Mouse (Mus musculus): ENCODE data around the gene Cnpy2. TPM values are rescaled to one million over a fixed set of nuclear protein-coding genes. Genes with fewer than 3 reads are reported as not detected.

The Cnpy2 gene
- total RNA-seq, 2 experiments from 2014 or later = 64.7 to 70.5 TPM

DNA sequence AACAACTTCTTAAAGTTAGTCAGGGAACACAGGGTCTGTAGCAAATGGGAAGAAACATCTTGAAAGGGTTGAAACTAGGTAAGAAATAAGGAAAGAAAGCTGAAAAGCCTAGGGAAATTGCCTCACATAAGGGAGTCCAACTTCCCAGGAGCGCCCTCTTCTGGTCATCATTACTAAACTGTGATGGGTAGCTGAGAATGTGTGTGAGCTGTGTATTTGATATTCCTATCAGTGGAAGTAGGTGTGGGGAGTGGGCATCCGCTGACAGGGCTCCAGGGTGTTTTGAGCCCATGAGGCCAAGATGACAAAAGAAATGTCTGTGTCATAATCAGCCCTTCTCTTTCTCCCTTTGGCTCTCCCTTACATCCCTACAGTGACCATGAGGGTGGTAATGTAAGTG lies 36.5 kb downstream of the Cnpy2 start:
- intact Hi-C loops (cut with DNase I) = no loop called here
- peak; percentile 52 to 65 for DNase-seq (ENCODE audit: low spot score in 2 of 2)

DNA sequence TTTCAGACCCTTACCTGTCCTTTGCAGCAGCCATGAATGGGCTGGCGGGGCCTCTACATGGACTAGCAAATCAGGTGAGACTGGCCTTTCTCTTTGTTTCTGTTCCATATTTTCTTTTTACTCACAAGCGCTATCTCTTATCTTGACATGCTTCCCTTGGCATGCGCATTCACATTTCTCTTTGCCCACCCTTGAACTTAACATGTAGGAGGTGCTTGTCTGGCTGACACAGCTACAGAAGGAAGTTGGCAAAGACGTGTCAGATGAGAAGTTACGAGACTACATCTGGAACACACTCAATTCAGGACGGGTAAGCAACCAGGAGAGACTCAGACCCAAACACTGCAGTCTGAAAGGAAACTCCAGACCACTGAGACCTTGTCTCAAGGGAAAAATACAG lies 37.0 kb downstream of the Cnpy2 start:
- intact Hi-C loops (cut with DNase I) = no loop called here

DNA sequence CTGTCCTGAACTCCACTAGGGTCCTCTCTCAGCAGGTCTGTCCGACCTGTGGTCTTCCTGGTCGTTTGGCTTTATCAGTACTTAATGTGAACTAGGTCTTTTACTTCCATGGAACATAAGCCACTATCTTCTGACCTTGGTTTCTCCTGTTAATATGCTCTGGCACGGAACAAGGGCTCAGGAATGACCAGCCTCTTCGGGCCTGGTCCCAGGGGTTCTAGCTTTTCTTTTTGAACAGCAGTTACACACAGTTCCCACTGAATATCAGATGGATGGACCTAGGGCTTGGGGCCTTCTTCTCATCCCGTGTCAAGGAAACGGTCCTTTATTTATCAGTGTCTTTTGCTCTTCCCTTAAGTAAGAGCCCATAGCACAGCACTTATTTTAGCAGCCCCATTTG lies 39.6 kb downstream of the Cnpy2 start:
- no peak for DNase-seq (ENCODE audit: low spot score in 2 of 2)
- intact Hi-C loops (cut with DNase I) = no loop called here

More for the DNA sequence above, 37.0 kb downstream of the Cnpy2 start:
- no peak for DNase-seq (ENCODE audit: low spot score in 2 of 2)

DNA sequence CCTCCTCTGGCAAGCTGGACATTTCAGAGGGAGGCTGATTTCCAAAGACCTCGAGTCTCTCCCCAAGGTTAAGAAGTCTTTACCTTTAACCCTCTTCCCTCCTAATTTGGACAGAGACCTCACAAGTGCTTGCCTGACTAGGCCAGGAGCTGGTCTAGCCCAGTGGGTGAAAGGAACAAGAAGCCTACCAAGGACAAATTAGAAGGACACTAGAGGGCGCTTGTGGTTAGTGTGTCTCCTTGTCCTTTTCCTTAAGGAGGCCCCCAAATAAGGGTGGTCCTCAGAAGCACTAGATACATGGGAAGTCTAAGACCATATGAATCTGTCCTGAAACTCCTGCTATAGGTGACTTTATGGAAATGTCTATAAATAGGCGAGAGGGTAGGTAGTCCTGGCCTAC lies 40.3 kb downstream of the Cnpy2 start:
- peak; percentile 32 to 63 for DNase-seq (ENCODE audit: low spot score in 2 of 2)
- intact Hi-C loops (cut with DNase I) = no loop called here

DNA sequence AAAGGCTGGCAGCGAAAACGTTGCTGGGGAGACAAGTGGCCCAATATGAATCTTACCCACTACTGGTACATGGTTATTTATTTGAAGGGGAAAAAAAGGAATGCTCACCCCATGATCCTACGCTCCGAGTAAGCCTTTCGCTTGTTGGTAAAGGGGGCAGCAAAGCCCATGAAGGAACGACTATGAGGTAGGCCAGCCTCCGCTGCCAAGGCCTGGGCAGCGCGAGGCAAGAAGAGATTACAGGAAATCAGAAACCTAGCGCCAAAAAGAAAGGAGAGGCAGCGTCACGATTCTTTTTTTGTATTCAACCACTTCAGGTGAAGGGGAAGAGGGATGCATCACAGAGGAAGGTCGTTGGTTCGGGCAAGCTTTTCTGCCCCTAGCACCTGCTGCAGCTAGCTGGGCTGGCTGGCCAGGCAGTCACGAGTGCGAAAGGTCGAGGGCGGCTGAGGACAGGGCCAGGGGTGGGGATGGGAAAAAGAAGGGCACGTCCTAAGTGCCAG lies 45.7 kb downstream of the Cnpy2 start:
- intact Hi-C loops (cut with DNase I) = loop anchor here (2.0 to 5.0 kb wide), 2 partner anchors 41 to 89 kb away; partner anchors contain the start of gene Smarcc2
- peak in 1 of 2 experiments; percentile 17 for DNase-seq (ENCODE audit: low spot score in 2 of 2)

DNA sequence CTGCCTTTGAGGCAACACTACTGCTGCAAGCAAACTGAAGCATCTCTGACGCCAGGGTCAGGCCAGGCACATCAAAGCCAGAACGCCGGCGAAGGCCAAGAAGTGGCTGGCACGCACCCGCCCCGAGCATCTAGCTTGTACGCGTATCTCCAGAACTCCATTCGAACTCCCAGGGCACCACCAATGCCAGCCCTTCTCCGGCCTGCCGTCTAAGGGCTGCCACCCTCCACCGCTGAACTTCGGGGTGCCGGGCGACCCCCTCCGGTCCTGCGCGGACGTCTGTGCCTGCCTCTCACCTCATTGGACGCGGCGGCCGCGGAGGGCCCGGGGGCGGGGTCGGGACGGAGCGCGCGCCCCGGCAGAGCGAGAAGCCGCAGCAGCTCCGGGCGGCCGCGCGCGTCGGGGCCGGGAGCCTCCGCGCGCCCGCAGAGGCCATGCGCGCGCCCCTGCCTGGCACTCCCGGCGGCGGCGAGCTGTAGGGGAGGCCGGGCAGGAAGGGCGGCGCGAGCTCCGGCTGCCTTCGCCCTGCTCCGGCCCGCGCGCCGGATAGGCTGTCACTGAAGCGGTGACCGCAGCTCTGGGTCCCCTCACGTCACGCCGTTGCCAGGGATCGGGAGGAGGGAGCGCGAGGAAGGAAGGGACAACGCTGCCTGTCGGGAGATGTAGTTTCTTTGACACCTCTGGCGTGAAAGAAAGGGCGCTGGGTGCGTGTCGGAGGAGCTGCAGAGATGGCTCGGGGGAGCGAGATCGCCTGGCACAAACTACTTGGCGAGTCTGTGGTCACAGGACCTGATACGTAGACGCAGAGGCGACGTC lies 46.4 kb downstream of the Cnpy2 start, which contains the start of gene Coq10a:
Gene Coq10a (minus strand): TSS at position 596 of the 816 bp plus-strand sequence.
- peak; percentile 91 to 98 for DNase-seq (ENCODE audit: low spot score in 2 of 2)
- intact Hi-C loops (cut with DNase I) = loop anchor here (2.0 to 5.0 kb wide), 2 partner anchors 40 to 89 kb away; partner anchors contain the start of gene Smarcc2

DNA sequence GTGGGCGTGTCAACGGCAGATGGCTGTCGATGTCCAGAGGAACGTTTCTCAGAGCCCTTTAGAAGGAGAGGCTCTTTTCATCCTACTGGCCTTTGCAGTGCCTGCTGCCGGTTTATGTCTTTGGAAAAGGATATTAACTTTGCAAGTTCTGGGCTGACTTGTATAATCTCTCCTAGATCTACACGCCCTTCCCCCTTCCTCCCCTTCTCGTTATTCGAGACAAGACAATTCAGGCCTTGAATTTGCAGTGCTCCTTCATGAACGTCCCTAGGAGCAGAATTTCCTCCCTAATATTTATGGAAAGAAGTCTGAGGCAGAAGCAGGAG lies 46.9 kb downstream of the Cnpy2 start:
- intact Hi-C loops (cut with DNase I) = loop anchor here (2.0 to 5.0 kb wide), 2 partner anchors 40 to 88 kb away; partner anchors contain the start of gene Smarcc2
- no peak for DNase-seq (ENCODE audit: low spot score in 2 of 2)

DNA sequence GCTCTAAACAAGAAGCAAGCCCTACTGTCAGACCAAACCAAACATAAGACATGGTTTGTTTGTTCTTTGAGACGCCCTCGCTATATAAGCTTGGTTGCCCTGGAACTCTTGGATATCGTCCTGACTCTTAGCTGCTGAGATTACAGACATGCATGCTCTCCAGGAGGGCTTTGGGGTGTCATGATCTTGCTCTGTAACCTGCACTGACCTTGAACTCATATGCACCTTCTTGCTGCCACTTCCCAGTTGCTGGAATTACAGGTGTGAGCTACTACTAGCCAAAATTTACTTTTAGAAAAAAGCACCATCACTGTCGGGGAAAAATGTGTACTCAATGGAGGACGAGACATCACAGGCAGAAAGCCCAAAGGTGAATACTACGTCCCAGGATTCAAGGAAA lies 47.3 kb downstream of the Cnpy2 start:
- intact Hi-C loops (cut with DNase I) = loop anchor here (2.0 to 5.0 kb wide), 2 partner anchors 39 to 88 kb away; partner anchors contain the start of gene Smarcc2
- DNase-seq (ENCODE audit: low spot score in 2 of 2) = no peak

DNA sequence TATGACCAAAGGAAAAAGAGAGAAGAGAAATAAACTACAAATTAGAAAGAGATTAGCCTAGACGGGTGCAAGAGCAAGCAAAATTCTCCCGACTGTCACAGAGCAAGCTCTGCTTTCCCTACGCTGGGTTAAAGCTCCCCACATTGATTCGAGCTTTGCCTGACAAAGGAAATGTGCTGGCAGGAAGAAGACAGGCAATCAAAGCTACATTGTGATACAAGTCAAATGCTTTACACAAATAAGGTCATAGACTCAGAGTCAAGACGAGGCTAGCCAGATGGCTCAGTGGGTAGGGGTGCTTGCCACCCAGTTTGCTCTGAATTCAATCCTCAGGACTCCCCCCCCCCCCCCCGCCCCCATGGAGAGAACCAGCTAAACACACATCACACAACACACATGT lies 47.8 kb downstream of the Cnpy2 start:
- intact Hi-C loops (cut with DNase I) = no loop called here
- no peak for DNase-seq (ENCODE audit: low spot score in 2 of 2)

DNA sequence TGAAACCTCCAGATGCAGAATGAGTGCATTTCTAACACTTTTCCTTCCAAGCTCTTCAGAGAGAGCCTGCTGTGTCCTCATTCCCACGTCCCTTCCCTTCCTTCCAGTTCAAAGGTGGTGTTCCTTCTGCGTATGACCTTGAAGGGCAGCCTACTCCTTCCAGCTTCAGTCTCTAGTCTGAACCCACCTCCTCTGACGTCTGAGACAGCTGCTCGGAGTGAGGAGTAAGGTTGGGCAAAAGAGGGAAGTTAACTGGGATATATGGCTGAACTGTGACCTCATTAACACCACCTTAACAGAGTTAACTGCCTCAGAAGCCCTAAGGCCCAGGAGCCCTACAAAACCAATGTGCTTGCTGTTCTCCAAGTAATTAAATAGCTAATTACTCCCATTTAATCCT lies 48.3 kb downstream of the Cnpy2 start:
- intact Hi-C loops (cut with DNase I) = no loop called here
- no peak for DNase-seq (ENCODE audit: low spot score in 2 of 2)

DNA sequence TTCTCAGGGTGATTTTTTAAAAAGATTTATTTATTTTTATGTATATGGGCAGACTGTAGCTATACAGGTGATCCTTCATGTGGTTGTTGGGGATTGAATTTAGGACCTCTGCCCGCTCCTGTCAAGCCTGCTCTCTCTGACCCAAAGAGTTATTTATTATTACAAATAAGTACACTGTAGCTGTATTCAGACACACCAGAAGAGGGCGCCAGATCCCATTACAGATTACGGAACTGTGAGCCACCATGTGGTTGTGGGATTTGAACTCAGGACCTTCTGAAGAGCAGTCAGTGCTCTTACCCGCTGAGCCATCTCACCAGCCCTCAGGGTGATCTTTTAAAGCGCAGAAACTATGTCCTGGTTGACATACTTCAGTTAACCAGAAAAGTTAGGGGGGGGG lies 49.9 kb downstream of the Cnpy2 start:
- DNase-seq (ENCODE audit: low spot score in 2 of 2) = no peak
- intact Hi-C loops (cut with DNase I) = no loop called here

DNA sequence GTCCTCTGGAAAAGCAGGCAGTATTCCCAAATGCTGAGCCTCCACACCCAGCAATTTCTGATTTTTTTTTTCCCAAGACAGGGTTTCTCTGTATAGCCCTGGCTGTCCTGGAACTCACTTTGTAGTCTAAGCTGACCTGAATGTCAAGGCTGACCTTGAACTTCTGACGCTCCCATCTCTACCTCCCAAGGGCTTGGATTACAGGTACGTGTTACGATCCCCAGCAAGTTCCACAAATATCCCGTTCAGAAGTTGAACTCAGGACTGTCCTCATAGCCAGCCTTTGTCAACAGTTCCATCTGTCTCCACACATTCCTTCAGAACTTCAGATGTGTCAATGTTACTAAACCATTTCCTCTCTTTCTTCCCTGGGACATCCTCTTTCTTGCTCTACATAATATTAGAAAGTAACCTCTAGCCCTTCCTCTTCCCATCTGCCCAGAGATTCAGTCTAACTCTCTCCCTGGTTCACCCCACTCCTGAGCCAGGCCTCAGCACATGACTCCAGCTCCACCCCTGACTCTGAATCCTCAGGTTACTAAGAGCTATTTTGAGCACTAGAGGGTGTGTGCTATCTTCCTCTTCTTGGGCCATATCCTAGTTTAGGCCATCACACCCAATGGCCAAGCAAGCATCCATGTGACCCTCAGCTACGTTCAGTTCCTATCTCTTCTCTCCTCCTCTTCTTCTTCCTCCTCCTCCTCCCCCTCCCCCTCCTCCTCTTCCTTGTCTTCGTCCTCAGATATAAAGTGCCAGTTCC lies 50.9 kb downstream of the Cnpy2 start:
- no peak for DNase-seq (ENCODE audit: low spot score in 2 of 2)

DNA sequence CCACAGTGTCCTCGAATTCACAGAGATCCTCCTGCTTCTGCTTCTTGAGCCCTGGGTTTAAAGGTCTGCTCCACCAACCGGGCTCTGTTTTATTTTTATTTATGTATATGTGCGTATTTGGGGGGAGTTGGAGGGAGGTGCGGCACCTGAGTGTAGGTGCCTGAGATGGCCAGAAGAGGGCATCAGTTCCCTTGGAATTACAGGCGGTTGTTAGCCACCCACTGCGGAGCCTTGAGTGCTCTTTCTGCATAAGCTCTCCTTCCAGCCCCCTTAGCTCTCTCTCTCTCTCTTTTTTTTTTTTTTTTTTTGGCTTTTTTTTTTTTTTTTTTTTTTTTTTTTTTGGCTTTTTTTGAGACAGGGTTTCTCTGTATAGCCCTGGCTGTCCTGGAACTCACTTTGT lies 52.1 kb downstream of the Cnpy2 start:
- no peak for DNase-seq (ENCODE audit: low spot score in 2 of 2)
- intact Hi-C loops (cut with DNase I) = no loop called here

More for the DNA sequence above, 50.9 kb downstream of the Cnpy2 start:
- intact Hi-C loops (cut with DNase I) = no loop called here

DNA sequence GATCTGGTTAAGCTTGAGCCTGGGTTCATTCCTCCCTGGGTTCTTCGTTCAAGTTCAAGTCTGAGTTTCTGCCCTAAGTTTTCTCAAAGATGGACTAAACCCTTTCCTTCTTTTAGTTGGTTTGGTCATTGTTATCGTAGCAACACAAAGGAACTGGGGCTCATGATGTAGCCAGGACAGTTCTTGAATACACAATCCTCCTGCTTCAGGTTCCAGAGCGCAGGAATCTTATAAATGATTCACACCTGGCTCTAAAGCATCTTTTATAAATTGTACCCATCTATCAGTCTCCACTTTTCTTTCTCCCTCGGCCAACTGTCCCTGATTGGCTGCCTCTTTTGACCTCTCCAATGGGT lies 53.8 kb downstream of the Cnpy2 start:
- intact Hi-C loops (cut with DNase I) = loop anchor here (2.0 to 5.0 kb wide), 2 partner anchors 35 to 39 kb away; partner anchors contain the start of genes Cs, Nabp2 and Rnf41

DNA sequence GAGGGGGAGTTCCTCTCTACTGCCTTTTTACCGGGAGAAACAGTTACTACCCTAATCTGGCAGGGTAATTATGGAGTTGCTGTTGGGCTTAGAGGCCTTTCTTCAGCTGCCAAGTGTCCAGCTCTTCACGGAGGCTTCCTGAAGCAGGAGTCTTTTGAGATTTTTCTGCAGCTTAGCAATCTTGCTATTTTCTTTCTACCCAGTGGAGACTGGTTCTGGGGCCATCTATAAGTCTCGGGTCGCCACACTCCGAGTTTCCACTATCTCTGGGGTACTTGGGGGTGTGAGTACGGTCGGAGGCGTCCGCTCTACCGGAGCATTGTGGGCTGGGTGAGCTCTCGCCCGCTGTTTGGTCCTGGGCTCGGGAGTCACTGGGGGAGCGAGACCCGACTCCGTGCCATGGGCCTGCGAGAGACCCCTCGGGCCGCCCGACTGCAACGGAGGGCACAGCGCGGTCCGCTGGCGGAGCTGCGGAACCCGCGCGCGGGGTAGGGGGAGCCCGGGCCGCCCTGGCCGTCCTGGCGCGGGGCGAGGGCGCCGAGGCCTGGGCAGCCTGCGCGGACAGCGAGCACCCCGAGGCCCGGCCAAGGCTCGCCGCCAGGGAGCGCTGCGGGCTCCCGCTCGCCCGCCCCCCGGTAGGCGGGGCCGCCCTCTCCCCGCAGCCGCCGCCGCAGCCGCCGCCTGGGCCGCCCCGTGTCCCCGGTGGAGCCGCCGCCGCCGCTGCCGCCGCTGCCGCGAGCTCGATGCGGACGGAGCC lies 54.4 kb downstream of the Cnpy2 start, which contains the start of gene Ankrd52:
Gene Ankrd52 (plus strand): TSS at position 661 of the 757 bp plus-strand sequence.
- intact Hi-C loops (cut with DNase I) = loop anchor here (2.0 to 5.0 kb wide), 2 partner anchors 34 to 39 kb away; partner anchors contain the start of genes Cs, Nabp2 and Rnf41
- DNase-seq (ENCODE audit: low spot score in 2 of 2) = peak; percentile 75 to 88

More for the DNA sequence above, 53.8 kb downstream of the Cnpy2 start:
- DNase-seq (ENCODE audit: low spot score in 2 of 2) = no peak

Other genes starting within 250 kb of the Cnpy2 start
- gene Atp5b, start 239.2 kb upstream of the Cnpy2 start, total RNA-seq (2021) = 1,000 to 10,000 TPM; 1,709 to 1,721 TPM
- gene Baz2a, start 230.9 kb upstream of the Cnpy2 start, total RNA-seq (2021) = 10 to 100 TPM; 34.3 to 38.4 TPM
- gene Rbms2, start 142.2 kb upstream of the Cnpy2 start, total RNA-seq (2021) = 10 to 100 TPM; 11.3 to 13.5 TPM
- 10 to 100 TPM; 29.4 to 32.9 TPM for gene Gls2, start 128.0 kb upstream of the Cnpy2 start, total RNA-seq (2021)
- 10 to 100 TPM; 10.1 to 10.7 TPM for gene Spryd4, start 110.7 kb upstream of the Cnpy2 start, total RNA-seq (2021)
- not detected for gene Mip, start 96.6 kb upstream of the Cnpy2 start, total RNA-seq (2021)
- gene Timeless, start 90.4 kb upstream of the Cnpy2 start, total RNA-seq (2021) = 1 to 10 TPM; 6.8 to 8.3 TPM
- not detected for gene Apon, start 68.4 kb upstream of the Cnpy2 start, total RNA-seq (2021)
- not detected for gene Apof, start 53.8 kb upstream of the Cnpy2 start, total RNA-seq (2021)
- 10 to 100 TPM; 27.1 to 29.6 TPM for gene Stat2, start 51.9 kb upstream of the Cnpy2 start, total RNA-seq (2021)
- gene Il23a, start 23.7 kb upstream of the Cnpy2 start, total RNA-seq (2021) = under 1 TPM; 0.64 to 0.69 TPM
- 10 to 100 TPM; 14.3 to 15.4 TPM for gene Pan2, start 19.1 kb upstream of the Cnpy2 start, total RNA-seq (2021)
- gene Cs, start 15.3 kb downstream of the Cnpy2 start, total RNA-seq (2021) = 100 to 1,000 TPM; 227 to 229 TPM
- 10 to 100 TPM; 60.4 to 63.8 TPM for gene Coq10a, start 46.5 kb downstream of the Cnpy2 start, total RNA-seq (2021)
- 10 to 100 TPM; 65.1 to 68.9 TPM for gene Ankrd52, start 54.7 kb downstream of the Cnpy2 start, total RNA-seq (2021)
- under 1 TPM; 0.30 to 0.32 TPM for gene Slc39a5, start 78.8 kb downstream of the Cnpy2 start, total RNA-seq (2021)
- gene Nabp2, start 89.0 kb downstream of the Cnpy2 start, total RNA-seq (2021) = 10 to 100 TPM; 87.8 to 89.7 TPM
- 10 to 100 TPM; 76.7 to 78.6 TPM for gene Rnf41, start 89.2 kb downstream of the Cnpy2 start, total RNA-seq (2021)
- 100 to 1,000 TPM; 228 to 232 TPM for gene Smarcc2, start 136.8 kb downstream of the Cnpy2 start, total RNA-seq (2021)
- 100 to 1,000 TPM; 616 to 641 TPM for gene Myl6, start 171.7 kb downstream of the Cnpy2 start, total RNA-seq (2021)
- gene Myl6b, start 176.2 kb downstream of the Cnpy2 start, total RNA-seq (2021) = 10 to 100 TPM; 22.9 to 24.0 TPM
- gene Esyt1, start 203.4 kb downstream of the Cnpy2 start, total RNA-seq (2021) = 1 to 10 TPM; 7.9 to 8.0 TPM
- 10 to 100 TPM; 13.2 to 13.5 TPM for gene Zc3h10, start 225.3 kb downstream of the Cnpy2 start, total RNA-seq (2021)
- gene Rpl41, start 226.8 kb downstream of the Cnpy2 start, total RNA-seq (2021) = 1,000 to 10,000 TPM; 1,545 to 1,604 TPM
- 10 to 100 TPM; 56.7 to 62.7 TPM for gene Pa2g4, start 243.5 kb downstream of the Cnpy2 start, total RNA-seq (2021)